Mouse (Mus musculus): ENCODE measurements around the gene Pitpnm1. TPM values are rescaled to one million over a fixed set of nuclear protein-coding genes. Genes with fewer than 3 reads are reported as not detected.

Gene Pitpnm1
- polyA plus RNA-seq, 1 experiment from 2014 or later = 5.6 TPM

DNA sequence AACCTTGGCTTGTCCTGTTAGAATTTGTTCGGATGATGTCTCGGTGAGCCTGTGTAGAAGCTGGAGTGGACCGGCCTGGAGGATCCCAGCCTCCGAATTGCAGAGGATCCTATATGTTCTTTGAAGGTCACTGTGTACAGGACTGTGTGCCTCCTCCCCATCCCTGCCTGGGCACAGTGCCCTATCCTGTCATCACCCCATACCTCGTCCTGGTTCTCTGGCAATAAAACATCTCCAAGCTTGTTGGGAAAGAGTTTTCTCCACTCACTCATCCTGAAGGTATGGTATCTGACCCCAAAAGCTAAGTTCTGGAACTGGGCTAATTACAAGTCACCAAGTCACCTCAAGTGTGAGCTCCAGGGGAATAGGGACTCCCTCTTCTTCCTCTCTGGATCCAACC is 12.7 kb upstream of the Pitpnm1 start:
- no peak overlapping the region for H3K9ac ChIP-seq
- H3K4me2 ChIP-seq = no peak overlapping the region
- no peaks in the 10 kb centered on the region for H3K4me1 ChIP-seq
- H3K36me3 ChIP-seq = no peaks in the 10 kb centered on the region
- H3K27ac ChIP-seq = no peak overlapping the region
- no peak overlapping the region for H3K4me3 ChIP-seq
- WGBS = 84% methylated on average over 5 of the region's 5 CpGs
- 0 out of 2 replicates have a peak, but pooled peaks cover 12% of the 10 kb centered on the region for H3K27me3 ChIP-seq
- no peaks in the 10 kb centered on the region for H3K9me3 ChIP-seq
- ATAC-seq (ENCODE audit: insufficient number of reproducible peaks, low FRiP score, low TSS enrichment, low read depth) = no peak

- Histone ChIP-seq H3K36me3 (no peaks in the 10 kb centered on the region), H3K27me3 (0 out of 2 replicates have a peak, but pooled peaks cover 12% of the 10 kb centered on the region), H3K4me3 (no peak overlapping the region), H3K4me1 (no peaks in the 10 kb centered on the region), H3K9ac (no peak overlapping the region), H3K4me2 (no peak overlapping the region), H3K9me3 (no peaks in the 10 kb centered on the region), H3K27ac (no peak overlapping the region)
- ATAC-seq (ENCODE audit: insufficient number of reproducible peaks, low FRiP score, low TSS enrichment, low read depth) = no peak
- WGBS = 41% methylated on average over 5 of the region's 5 CpGs
Measured at GRCm38 (mm10) chr19:4088146-4088545, 11.7 kb upstream of the Pitpnm1 start.

DNA sequence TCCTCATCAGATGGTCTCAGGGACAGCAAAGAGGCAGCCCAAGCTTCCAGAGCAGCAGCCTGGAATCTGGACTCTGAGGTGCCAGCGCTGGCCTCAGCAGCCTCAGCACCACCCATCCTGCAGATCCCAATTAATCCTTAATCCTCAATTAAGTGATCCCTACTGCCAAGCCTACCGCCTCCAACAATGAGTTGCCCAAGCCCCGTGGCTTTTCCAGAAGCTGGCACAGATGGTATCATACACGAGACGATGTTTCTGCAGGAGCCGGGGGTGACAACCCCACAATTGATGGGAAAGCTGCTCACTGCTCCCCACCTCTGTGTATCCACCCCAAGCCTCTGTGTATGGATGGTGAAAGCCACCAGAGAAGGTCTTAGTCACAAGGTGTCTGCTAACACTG is 10.7 kb upstream of the Pitpnm1 start:
- no peak overlapping the region for H3K27ac ChIP-seq
- no peak for ATAC-seq (ENCODE audit: insufficient number of reproducible peaks, low FRiP score, low TSS enrichment, low read depth)
- H3K9ac ChIP-seq = no peak overlapping the region
- no peaks in the 10 kb centered on the region for H3K9me3 ChIP-seq
- H3K4me1 ChIP-seq = no peaks in the 10 kb centered on the region
- H3K4me2 ChIP-seq = no peak overlapping the region
- H3K4me3 ChIP-seq = no peak overlapping the region
- 0 out of 2 replicates have a peak, but pooled peaks cover 5% of the 10 kb centered on the region for H3K27me3 ChIP-seq
- 80% methylated on average over 6 of the region's 6 CpGs for WGBS
- H3K36me3 ChIP-seq = no peaks in the 10 kb centered on the region

- no peak overlapping the region for H3K4me2 ChIP-seq
Measured at GRCm38 (mm10) chr19:4090446-4090845, 9.4 kb upstream of the Pitpnm1 start.

DNA sequence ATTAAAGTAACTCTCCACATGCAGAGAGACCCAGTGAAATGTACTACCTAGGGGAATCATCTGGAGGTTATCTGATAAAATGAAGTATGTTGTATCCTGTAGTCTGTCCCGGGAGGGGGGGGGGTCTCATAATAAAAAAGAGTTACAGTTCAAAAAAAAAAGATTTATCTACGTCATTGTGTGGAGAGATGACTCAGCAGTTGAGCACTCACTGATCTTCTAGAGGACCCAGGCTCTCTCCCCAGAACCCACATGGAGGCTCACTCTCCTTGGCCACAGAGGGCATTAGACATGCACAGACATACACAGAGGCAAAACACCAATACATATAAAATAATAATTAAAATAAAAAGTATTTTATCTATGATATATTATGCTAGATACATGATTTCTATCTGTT is 8.4 kb upstream of the Pitpnm1 start:
- Histone ChIP-seq H3K27ac (no peak overlapping the region), H3K4me2 (no peak overlapping the region), H3K9me3 (no peaks in the 10 kb centered on the region), H3K36me3 (no peaks in the 10 kb centered on the region), H3K4me1 (peaks cover 6% of the 10 kb centered on the region; the same call in 1 of the 2 replicates), H3K27me3 (0 out of 2 replicates have a peak, but pooled peaks cover 4% of the 10 kb centered on the region), H3K4me3 (no peak overlapping the region), H3K9ac (no peak overlapping the region)
- no peak for ATAC-seq (ENCODE audit: insufficient number of reproducible peaks, low FRiP score, low TSS enrichment, low read depth)
- WGBS = 38% methylated on average over 2 of the region's 2 CpGs

More at GRCm38 (mm10) chr19:4090446-4090845, 9.4 kb upstream of the Pitpnm1 start:
- Histone ChIP-seq H3K36me3 (no peaks in the 10 kb centered on the region), H3K4me1 (no peaks in the 10 kb centered on the region; the same call in 1 of the 2 replicates), H3K4me3 (no peak overlapping the region), H3K27ac (no peak overlapping the region), H3K9me3 (no peaks in the 10 kb centered on the region), H3K9ac (no peak overlapping the region), H3K27me3 (0 out of 2 replicates have a peak, but pooled peaks cover 4% of the 10 kb centered on the region)
- 91% methylated on average over 3 of the region's 3 CpGs for WGBS
- no peak for ATAC-seq (ENCODE audit: insufficient number of reproducible peaks, low FRiP score, low TSS enrichment, low read depth)

DNA sequence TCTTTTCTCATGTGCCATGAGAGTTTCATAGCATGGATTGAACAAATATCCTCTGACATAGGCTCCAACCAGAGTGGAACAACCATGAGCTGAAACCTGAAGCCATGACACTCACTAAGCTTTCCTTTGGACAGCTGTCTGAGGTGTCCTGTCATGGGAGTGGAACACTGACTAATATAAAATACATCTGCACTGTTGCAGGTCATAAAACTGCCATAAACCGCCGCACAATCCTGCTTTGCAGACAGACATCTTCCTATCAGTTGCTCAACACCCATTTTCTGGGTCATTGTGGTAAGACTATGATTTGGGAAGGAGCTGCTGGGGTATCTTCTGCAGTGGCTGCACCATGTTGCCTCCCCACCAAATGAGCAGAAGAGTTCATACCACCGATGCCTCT is 7.0 kb upstream of the Pitpnm1 start:
- ATAC-seq (ENCODE audit: insufficient number of reproducible peaks, low FRiP score, low TSS enrichment, low read depth) = no peak
- 59% methylated on average over 3 of the region's 3 CpGs for WGBS
- no peak overlapping the region for H3K4me3 ChIP-seq

GRCm38 (mm10) chr19:4093772-4094171 is 6.0 kb upstream of the Pitpnm1 start:
- Histone ChIP-seq H3K4me1 (peaks cover 28% of the 10 kb centered on the region), H3K36me3 (no peaks in the 10 kb centered on the region), H3K4me2 (no peak overlapping the region), H3K27me3 (0 out of 2 replicates have a peak, but pooled peaks cover 4% of the 10 kb centered on the region), H3K4me3 (no peak overlapping the region), H3K9ac (no peak overlapping the region), H3K9me3 (no peaks in the 10 kb centered on the region), H3K27ac (no peak overlapping the region)
- 43% methylated on average over 7 of the region's 7 CpGs for WGBS
- ATAC-seq (ENCODE audit: insufficient number of reproducible peaks, low FRiP score, low TSS enrichment, low read depth) = no peak

More for the DNA sequence above, 7.0 kb upstream of the Pitpnm1 start:
- H3K9me3 ChIP-seq = no peaks in the 10 kb centered on the region
- 0 out of 2 replicates have a peak, but pooled peaks cover 4% of the 10 kb centered on the region for H3K27me3 ChIP-seq
- H3K9ac ChIP-seq = no peak overlapping the region
- H3K36me3 ChIP-seq = no peaks in the 10 kb centered on the region
- no peak overlapping the region for H3K27ac ChIP-seq
- no peak overlapping the region for H3K4me2 ChIP-seq
- peaks cover 18% of the 10 kb centered on the region for H3K4me1 ChIP-seq

GRCm38 (mm10) chr19:4094348-4094747 is 5.5 kb upstream of the Pitpnm1 start:
- H3K9me3 ChIP-seq = no peaks in the 10 kb centered on the region
- ATAC-seq (ENCODE audit: insufficient number of reproducible peaks, low FRiP score, low TSS enrichment, low read depth) = no peak
- H3K4me2 ChIP-seq = no peak overlapping the region
- WGBS = 60% methylated on average over 3 of the region's 3 CpGs
- H3K4me1 ChIP-seq = peaks cover 33% of the 10 kb centered on the region
- no peaks in the 10 kb centered on the region for H3K36me3 ChIP-seq
- no peak overlapping the region for H3K27ac ChIP-seq
- H3K9ac ChIP-seq = no peak overlapping the region
- H3K27me3 ChIP-seq = peaks cover 4% of the 10 kb centered on the region; the same call in 1 of the 2 replicates
- no peak overlapping the region for H3K4me3 ChIP-seq

GRCm38 (mm10) chr19:4094774-4095303 is 5.0 kb upstream of the Pitpnm1 start:
- Histone ChIP-seq H3K36me3 (no peaks in the 10 kb centered on the region), H3K4me2 (no peak overlapping the region), H3K4me3 (no peak overlapping the region), H3K27ac (no peak overlapping the region), H3K9me3 (no peaks in the 10 kb centered on the region), H3K4me1 (peaks cover 38% of the 10 kb centered on the region), H3K27me3 (peaks cover 7% of the 10 kb centered on the region), H3K9ac (no peak overlapping the region)
- no peak for ATAC-seq (ENCODE audit: insufficient number of reproducible peaks, low FRiP score, low TSS enrichment, low read depth)
- WGBS = 66% methylated on average over 5 of the region's 5 CpGs

GRCm38 (mm10) chr19:4095802-4096201 is 4.0 kb upstream of the Pitpnm1 start:
- 63% methylated on average over 3 of the region's 3 CpGs for WGBS
- H3K27me3 ChIP-seq = peaks cover 16% of the 10 kb centered on the region
- no peak overlapping the region for H3K4me3 ChIP-seq
- no peak overlapping the region for H3K9ac ChIP-seq
- no peak overlapping the region for H3K27ac ChIP-seq
- H3K4me2 ChIP-seq = no peak overlapping the region
- no peaks in the 10 kb centered on the region for H3K9me3 ChIP-seq
- no peaks in the 10 kb centered on the region for H3K36me3 ChIP-seq
- H3K4me1 ChIP-seq = peaks cover 48% of the 10 kb centered on the region
- no peak for ATAC-seq (ENCODE audit: insufficient number of reproducible peaks, low FRiP score, low TSS enrichment, low read depth)

- H3K27ac ChIP-seq = peak within 1 kb of the TSS; percentile 88
- no peaks in the 10 kb centered on the region for H3K9me3 ChIP-seq
- peaks cover 53% of the 10 kb centered on the region for H3K4me1 ChIP-seq
- no peaks in the 10 kb centered on the region for H3K36me3 ChIP-seq
- H3K9ac ChIP-seq = peak within 1 kb of the TSS; percentile 39
- under 1% methylated on average over 64 of the region's 65 CpGs for WGBS
- peak within 1 kb of the TSS; percentile 91 for H3K4me2 ChIP-seq
- H3K4me3 ChIP-seq = peak within 1 kb of the TSS; percentile 67
- peak; percentile 90 for ATAC-seq (ENCODE audit: insufficient number of reproducible peaks, low FRiP score, low TSS enrichment, low read depth)
- H3K27me3 ChIP-seq = peaks cover 27% of the 10 kb centered on the region
Measured at GRCm38 (mm10) chr19:4096642-4097440, 3.0 kb upstream of the Pitpnm1 start, which contains the start of gene Cdk2ap2. TSS of gene Cdk2ap2 (plus strand) at chr19:4097182.

GRCm38 (mm10) chr19:4097441-4097825 is 2.4 kb upstream of the Pitpnm1 start:
- WGBS = 2% methylated on average over 21 of the region's 21 CpGs

More at GRCm38 (mm10) chr19:4097441-4097825, 2.4 kb upstream of the Pitpnm1 start:
- peak overlapping the region; percentile 91 for H3K4me2 ChIP-seq
- H3K36me3 ChIP-seq = no peaks in the 10 kb centered on the region
- peaks cover 53% of the 10 kb centered on the region for H3K4me1 ChIP-seq
- 0 out of 2 replicates have a peak overlapping the region, but pooled peaks have one; percentile 17 for H3K9ac ChIP-seq
- H3K4me3 ChIP-seq = peak overlapping the region; percentile 67
- H3K27ac ChIP-seq = peak overlapping the region; percentile 83
- ATAC-seq (ENCODE audit: insufficient number of reproducible peaks, low FRiP score, low TSS enrichment, low read depth) = peak; percentile 20
- H3K9me3 ChIP-seq = no peaks in the 10 kb centered on the region
- peaks cover 33% of the 10 kb centered on the region for H3K27me3 ChIP-seq

Measured in limb, embryonic 15.5 days (tissue).